Mouse (Mus musculus) cerebellum, adult 2 months (tissue): ENCODE results near the gene Arl15.

Experiments
- CTCF ChIP-seq: fragments of 200-500 bp; IDR thresholded peaks from 2 replicates; pipeline ENCODE4 v1.5.1; 2011; ENCODE audit warnings: low read depth, mild to moderate bottlenecking, control low read depth, low read length, moderate library complexity, borderline replicate concordance; ENCODE audit not compliant: insufficient read depth
- POLR2A ChIP-seq: fragments of 200-500 bp; IDR thresholded peaks from 2 replicates; pipeline ENCODE4 v1.6.1; 2011; ENCODE audit warnings: low read length, control low read depth, borderline replicate concordance; ENCODE audit not compliant: insufficient read depth

DNA sequence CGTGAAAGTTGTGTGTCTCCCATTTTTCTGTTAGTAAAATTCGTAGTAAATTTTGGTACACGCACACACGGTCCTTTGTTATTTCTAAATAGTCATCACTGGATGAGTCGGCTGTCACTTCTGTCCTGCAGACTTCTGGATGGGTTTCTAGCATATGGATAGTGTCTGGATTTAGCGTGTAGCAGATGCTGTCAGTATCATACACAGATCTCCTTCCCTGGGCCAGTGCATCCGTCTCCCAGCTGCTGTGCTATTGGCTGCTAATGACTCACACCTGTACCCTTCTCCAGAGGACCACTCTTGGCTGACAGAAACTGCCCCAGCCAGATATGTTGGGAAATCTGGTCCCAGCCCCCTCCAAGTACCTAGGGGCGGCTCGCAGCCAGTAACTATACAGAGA, 170.6 kb downstream of the Arl15 start:
- TF ChIP-seq CTCF (no peak), POLR2A (no peak)
